Mouse (Mus musculus): Measurements from ENCODE around the gene Nosip.
"Not testable (repeated sequence)": the region's sequence is repeated elsewhere in the genome, so short reads cannot be mapped to it uniquely, and the experiment has no call there.

Nosip gene

GRCm38 (mm10) chr7:45090251-45090977 is 28.2 kb downstream of the Nosip start:
- no peak for DNase-seq (ENCODE audit: low spot score)

GRCm38 (mm10) chr7:45091001-45091990 is 29.1 kb downstream of the Nosip start:
- no peak for DNase-seq (ENCODE audit: low spot score)

GRCm38 (mm10) chr7:45092048-45092447 is 29.8 kb downstream of the Nosip start, which contains the start of gene Rcn3:
Rcn3 (minus strand) TSS chr7:45092221.
- peak; percentile 52 for DNase-seq (ENCODE audit: low spot score)

- no peak for DNase-seq (ENCODE audit: low spot score)
Observed at GRCm38 (mm10) chr7:45092828-45093515, 30.7 kb downstream of the Nosip start.

GRCm38 (mm10) chr7:45093516-45093905 is 31.3 kb downstream of the Nosip start:
- no peak for DNase-seq (ENCODE audit: low spot score)

GRCm38 (mm10) chr7:45094121-45094520 is 31.9 kb downstream of the Nosip start:
- DNase-seq (ENCODE audit: low spot score): no peak

GRCm38 (mm10) chr7:45095367-45095766 is 33.1 kb downstream of the Nosip start:
- no peak for DNase-seq (ENCODE audit: low spot score)

GRCm38 (mm10) chr7:45095965-45096364 is 33.7 kb downstream of the Nosip start:
- DNase-seq (ENCODE audit: low spot score): not testable (repeated sequence)

GRCm38 (mm10) chr7:45097479-45097878 is 35.2 kb downstream of the Nosip start:
- no peak for DNase-seq (ENCODE audit: low spot score)

GRCm38 (mm10) chr7:45098541-45099240 is 36.5 kb downstream of the Nosip start:
- DNase-seq (ENCODE audit: low spot score): no peak

- no peak for DNase-seq (ENCODE audit: low spot score)
Observed at GRCm38 (mm10) chr7:45100046-45100445, 37.8 kb downstream of the Nosip start.

GRCm38 (mm10) chr7:45102441-45102840 is 40.2 kb downstream of the Nosip start:
- DNase-seq (ENCODE audit: low spot score): no peak

- no peak for DNase-seq (ENCODE audit: low spot score)
Observed at GRCm38 (mm10) chr7:45102940-45103585, 40.8 kb downstream of the Nosip start.

GRCm38 (mm10) chr7:45103652-45104180 is 41.5 kb downstream of the Nosip start, which contains the start of gene Fcgrt:
Fcgrt (minus strand) TSS chr7:45103851.
- no peak for DNase-seq (ENCODE audit: low spot score)

- no peak for DNase-seq (ENCODE audit: low spot score)
Observed at GRCm38 (mm10) chr7:45104941-45105340, 42.7 kb downstream of the Nosip start.

- no peak for DNase-seq (ENCODE audit: low spot score)
Observed at GRCm38 (mm10) chr7:45105491-45105890, 43.3 kb downstream of the Nosip start.

GRCm38 (mm10) chr7:45106441-45106840 is 44.2 kb downstream of the Nosip start:
- DNase-seq (ENCODE audit: low spot score): no peak

- no peak for DNase-seq (ENCODE audit: low spot score)
Observed at GRCm38 (mm10) chr7:45107052-45107645, 44.9 kb downstream of the Nosip start.

- DNase-seq (ENCODE audit: low spot score): not testable (repeated sequence)
Observed at GRCm38 (mm10) chr7:45110089-45110488, 47.9 kb downstream of the Nosip start.

GRCm38 (mm10) chr7:45111940-45112339 is 49.7 kb downstream of the Nosip start:
- no peak for DNase-seq (ENCODE audit: low spot score)
